Mouse (Mus musculus) fibroblast of lung, adult 2 months (primary cell): ENCODE results near the gene Myo1h.

Experiments
- DNase-seq: peaks from one replicate; pipeline ENCODE4 v3.0.0-alpha.2; 2011; ENCODE audit warnings: low read depth

Myo1h gene

GRCm38 (mm10) chr5:114288874-114289273, at the start of gene Myo1h:
Gene Myo1h, plus strand, starts transcription at chr5:114289166.
- no peak for DNase-seq

GRCm38 (mm10) chr5:114239737-114240136, 49.2 kb upstream of the Myo1h start:
- DNase-seq: no peak

GRCm38 (mm10) chr5:114246465-114246864, 42.5 kb upstream of the Myo1h start:
- DNase-seq: no peak

- DNase-seq: no peak
These were observed 40.8 kb upstream of the Myo1h start for GRCm38 (mm10) chr5:114248174-114248589.

- no peak for DNase-seq
These were observed 29.5 kb upstream of the Myo1h start for GRCm38 (mm10) chr5:114259495-114259894.

- no peak for DNase-seq
These were observed 27.5 kb upstream of the Myo1h start for GRCm38 (mm10) chr5:114261494-114261893.

GRCm38 (mm10) chr5:114264030-114264459, 24.9 kb upstream of the Myo1h start:
- DNase-seq: no peak

GRCm38 (mm10) chr5:114264791-114265190, 24.2 kb upstream of the Myo1h start:
- DNase-seq: no peak

GRCm38 (mm10) chr5:114268646-114269045, 20.3 kb upstream of the Myo1h start:
- DNase-seq: no peak

GRCm38 (mm10) chr5:114269499-114269898, 19.5 kb upstream of the Myo1h start:
- DNase-seq: no peak

GRCm38 (mm10) chr5:114269984-114270383, 19.0 kb upstream of the Myo1h start:
- no peak for DNase-seq

GRCm38 (mm10) chr5:114273693-114274402, 15.1 kb upstream of the Myo1h start, which contains the start of gene Foxn4:
Gene Foxn4, minus strand, starts transcription at chr5:114273807.
- DNase-seq: no peak

- no peak for DNase-seq
These were observed 13.6 kb upstream of the Myo1h start for GRCm38 (mm10) chr5:114275339-114275738.

- DNase-seq: no peak
These were observed 13.0 kb upstream of the Myo1h start for GRCm38 (mm10) chr5:114275991-114276390.

GRCm38 (mm10) chr5:114279382-114280143, 9.4 kb upstream of the Myo1h start:
- DNase-seq: no peak

- no peak for DNase-seq
These were observed 6.6 kb upstream of the Myo1h start for GRCm38 (mm10) chr5:114282346-114282745.

GRCm38 (mm10) chr5:114284604-114285397, 4.2 kb upstream of the Myo1h start:
- DNase-seq: no peak

- DNase-seq: no peak
These were observed 3.6 kb upstream of the Myo1h start for GRCm38 (mm10) chr5:114285398-114285700.

GRCm38 (mm10) chr5:114286102-114286501, 2.9 kb upstream of the Myo1h start:
- DNase-seq: no peak

- no peak for DNase-seq
These were observed 1.9 kb upstream of the Myo1h start for GRCm38 (mm10) chr5:114286872-114287571.

GRCm38 (mm10) chr5:114288396-114288795, 570 bp upstream of the Myo1h start:
- no peak for DNase-seq

- no peak for DNase-seq
These were observed 1.0 kb downstream of the Myo1h start for GRCm38 (mm10) chr5:114290004-114290403.
